Mouse (Mus musculus): ENCODE results near the gene Gramd1b. TPM values are rescaled to one million over a fixed set of nuclear protein-coding genes. Genes with fewer than 3 reads are reported as not detected.

Gene Gramd1b
- polyA plus RNA-seq, 1 experiment from 2014 or later = 5.7 TPM

DNA sequence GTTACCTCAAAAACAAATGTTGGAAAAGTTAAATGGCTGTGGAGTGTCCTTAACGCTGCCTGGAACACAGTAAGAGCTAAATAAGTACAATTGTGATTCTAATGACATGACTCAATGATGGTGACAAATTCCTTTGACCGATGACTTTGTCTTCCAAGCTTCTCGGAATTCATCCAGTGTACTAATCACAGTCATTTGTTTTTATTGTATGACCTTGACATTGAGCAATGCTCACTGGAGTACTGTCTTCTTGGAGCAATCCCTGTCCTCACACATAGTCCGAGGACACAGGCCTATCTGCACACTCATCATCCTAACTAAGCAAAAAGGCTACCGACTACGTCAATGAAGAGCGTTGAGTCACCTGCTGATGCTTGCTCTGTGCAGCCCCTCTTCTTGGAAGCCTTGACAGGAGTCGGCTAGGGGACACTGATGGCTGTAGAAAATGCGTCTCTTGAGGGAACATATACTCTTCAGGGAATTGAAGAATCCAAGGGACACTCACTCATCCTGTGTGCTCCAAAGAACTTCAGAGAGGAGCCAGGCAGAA, 58.1 kb downstream of the Gramd1b start:
- no peaks in the 10 kb centered on the region for H3K9me3 ChIP-seq (replicated peaks)
- H3K27ac ChIP-seq = no peak overlapping the region
- no peaks in the 10 kb centered on the region for H3K36me3 ChIP-seq
- no peak overlapping the region for H3K4me2 ChIP-seq
- no peak for ATAC-seq (replicated peaks; ENCODE audit: insufficient number of reproducible peaks, insufficient read depth, low FRiP score, low read depth)
- H3K9ac ChIP-seq = no peak overlapping the region
- H3K4me1 ChIP-seq (replicated peaks) = peaks cover 14% of the 10 kb centered on the region
- H3K4me3 ChIP-seq = no peak overlapping the region
- 83% methylated on average over 9 of the region's 9 CpGs for WGBS
- no peaks in the 10 kb centered on the region for H3K27me3 ChIP-seq

DNA sequence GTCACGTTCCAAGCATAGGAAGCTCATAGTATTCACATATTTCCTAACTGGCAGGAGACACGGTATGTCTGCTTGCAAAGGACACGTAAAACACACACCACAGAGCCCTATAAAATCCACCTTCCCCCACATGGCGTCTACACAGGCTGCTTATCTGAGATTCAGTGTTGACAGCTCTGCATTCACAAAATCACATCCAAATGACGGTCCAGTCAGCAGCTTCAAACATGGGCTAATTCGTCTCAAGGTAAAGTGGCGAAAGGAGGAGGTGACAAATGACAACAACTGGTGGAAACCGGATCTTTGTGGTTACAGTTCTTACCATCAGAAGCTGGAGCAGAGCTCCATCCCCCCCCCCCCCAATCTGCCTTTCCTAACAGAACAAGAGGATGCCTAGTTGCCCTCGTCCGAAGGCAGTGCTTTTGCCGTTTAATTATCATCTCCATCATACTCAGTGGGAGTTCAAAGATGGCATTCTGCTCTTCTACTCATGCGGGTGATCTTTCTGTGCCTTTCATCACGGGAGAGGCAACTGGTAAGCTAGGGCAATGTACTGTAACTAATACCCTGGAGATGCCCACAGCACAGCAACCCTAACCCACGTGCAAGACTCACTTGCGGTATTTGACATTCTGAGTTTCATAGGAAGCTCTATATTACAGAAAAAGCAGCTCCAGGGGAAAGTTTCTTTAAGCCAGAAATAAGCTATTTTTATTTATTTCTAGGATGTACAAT, 61.6 kb downstream of the Gramd1b start:
- peak; percentile 55 for ATAC-seq (replicated peaks; ENCODE audit: insufficient number of reproducible peaks, insufficient read depth, low FRiP score, low read depth)
- H3K27ac ChIP-seq = no peak overlapping the region

DNA sequence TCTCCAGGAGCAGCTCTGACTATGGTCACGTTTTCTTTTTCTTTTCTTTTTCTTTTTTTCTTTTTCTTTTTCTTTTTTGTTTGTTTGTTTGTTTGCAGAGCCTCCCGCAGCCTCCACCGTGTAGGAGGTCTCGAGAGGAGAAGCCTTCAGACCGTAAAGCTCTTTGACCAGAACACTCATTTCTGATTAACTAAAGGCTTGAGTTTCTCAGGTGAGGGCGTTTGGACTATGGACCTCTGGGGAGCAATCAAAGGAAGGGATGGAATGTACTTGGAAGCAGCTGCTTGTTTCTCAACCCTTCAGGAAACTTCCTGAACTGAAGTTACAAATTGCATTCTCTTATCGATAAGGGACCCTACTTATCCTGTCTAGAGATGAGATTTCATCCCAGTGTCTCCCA, 64.4 kb downstream of the Gramd1b start:
- no peaks in the 10 kb centered on the region for H3K27me3 ChIP-seq
- H3K4me1 ChIP-seq (replicated peaks) = peaks cover 7% of the 10 kb centered on the region; the same call in 1 of the 2 replicates
- WGBS = 55% methylated on average over 7 of the region's 7 CpGs
- no peak overlapping the region for H3K27ac ChIP-seq
- no peaks in the 10 kb centered on the region for H3K36me3 ChIP-seq
- no peaks in the 10 kb centered on the region for H3K9me3 ChIP-seq (replicated peaks)
- ATAC-seq (replicated peaks; ENCODE audit: insufficient number of reproducible peaks, insufficient read depth, low FRiP score, low read depth) = no peak
- no peak overlapping the region for H3K9ac ChIP-seq
- H3K4me2 ChIP-seq = no peak overlapping the region
- no peak overlapping the region for H3K4me3 ChIP-seq

More for the DNA sequence above, 61.6 kb downstream of the Gramd1b start:
- H3K9ac ChIP-seq = no peak overlapping the region
- peak overlapping the region; percentile 23; the same call in 1 of the 2 replicates for H3K4me2 ChIP-seq
- WGBS = 28% methylated on average over 15 of the region's 15 CpGs
- H3K4me1 ChIP-seq (replicated peaks) = peaks cover 7% of the 10 kb centered on the region; the same call in 1 of the 2 replicates
- no peaks in the 10 kb centered on the region for H3K27me3 ChIP-seq
- no peaks in the 10 kb centered on the region for H3K9me3 ChIP-seq (replicated peaks)
- H3K36me3 ChIP-seq = no peaks in the 10 kb centered on the region
- no peak overlapping the region for H3K4me3 ChIP-seq

DNA sequence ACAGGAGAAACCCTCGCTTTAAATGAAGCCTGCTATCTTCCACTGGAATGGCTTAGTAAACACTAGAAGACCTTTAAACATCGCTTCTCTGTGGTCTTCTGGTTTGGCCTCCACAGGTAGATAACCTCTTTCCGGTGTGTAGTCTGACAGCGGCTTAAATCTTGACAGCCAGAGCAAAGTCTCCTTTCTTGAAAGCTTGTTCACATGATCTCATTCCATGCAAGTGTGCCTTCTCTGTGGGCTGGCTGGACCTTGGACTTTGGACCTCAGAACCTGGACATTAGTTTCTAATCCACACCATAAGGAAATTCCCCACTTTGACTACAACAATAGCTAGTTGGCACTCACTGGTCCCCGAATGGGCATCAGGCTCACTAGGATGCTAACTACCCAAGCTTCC, 65.6 kb downstream of the Gramd1b start:
- no peak overlapping the region for H3K4me3 ChIP-seq
- H3K36me3 ChIP-seq = no peaks in the 10 kb centered on the region
- H3K9ac ChIP-seq = no peak overlapping the region
- WGBS = 85% methylated on average over 5 of the region's 5 CpGs
- H3K4me2 ChIP-seq = no peak overlapping the region
- no peaks in the 10 kb centered on the region for H3K9me3 ChIP-seq (replicated peaks)
- peaks cover 17% of the 10 kb centered on the region for H3K4me1 ChIP-seq (replicated peaks)
- H3K27me3 ChIP-seq = no peaks in the 10 kb centered on the region
- ATAC-seq (replicated peaks; ENCODE audit: insufficient number of reproducible peaks, insufficient read depth, low FRiP score, low read depth) = no peak
- H3K27ac ChIP-seq = no peak overlapping the region

DNA sequence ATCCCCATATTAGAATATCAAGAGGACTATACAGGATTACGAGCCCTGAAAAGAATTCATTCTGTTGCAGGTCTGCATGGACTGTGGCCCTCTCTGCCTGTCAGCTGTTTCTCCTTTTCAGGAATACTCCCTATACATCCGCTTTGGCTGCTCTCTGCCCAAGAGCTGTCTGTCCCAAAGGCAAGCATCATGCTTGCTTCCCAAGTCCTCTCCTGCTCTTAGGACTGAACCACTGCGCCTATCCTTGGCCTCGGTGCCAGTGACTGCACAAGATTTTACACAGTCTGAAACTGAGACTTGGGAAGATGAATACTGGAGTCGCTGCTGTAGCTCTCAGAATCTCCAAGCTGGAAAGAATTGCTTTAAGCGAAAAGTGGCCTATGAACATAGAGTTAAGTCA, 68.8 kb downstream of the Gramd1b start:
- ATAC-seq (replicated peaks; ENCODE audit: insufficient number of reproducible peaks, insufficient read depth, low FRiP score, low read depth) = no peak
- WGBS = 78% methylated on average over 6 of the region's 6 CpGs
- Histone ChIP-seq H3K9ac (no peak overlapping the region), H3K27me3 (no peaks in the 10 kb centered on the region), H3K4me2 (no peak overlapping the region), H3K27ac (no peak overlapping the region), H3K9me3 (replicated peaks) (no peaks in the 10 kb centered on the region), H3K36me3 (no peaks in the 10 kb centered on the region), H3K4me3 (no peak overlapping the region), H3K4me1 (replicated peaks) (peaks cover 30% of the 10 kb centered on the region)

DNA sequence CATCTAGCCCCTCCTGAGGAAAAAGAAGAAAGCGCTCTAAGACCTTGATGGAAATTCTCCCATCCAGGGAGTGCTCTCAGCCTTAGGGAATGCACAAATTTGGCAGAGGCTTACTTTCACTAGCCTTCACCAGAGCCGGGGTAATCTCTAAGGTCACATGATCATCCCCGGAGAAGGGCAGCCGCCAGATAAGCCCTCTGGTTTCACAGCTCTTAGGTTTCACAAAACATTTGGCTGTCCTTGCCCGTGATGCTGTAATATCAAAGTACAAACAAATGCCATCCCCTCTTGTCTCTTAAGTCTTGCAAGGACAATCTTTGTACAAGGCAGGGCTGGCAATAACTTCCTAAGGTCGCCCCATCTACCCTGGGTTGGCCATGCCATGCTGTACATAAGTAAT, 70.4 kb downstream of the Gramd1b start:
- H3K4me2 ChIP-seq = peak overlapping the region; percentile 14; the same call in 1 of the 2 replicates
- 0 out of 2 replicates have a peak, but pooled peaks have one; percentile 41 for ATAC-seq (replicated peaks; ENCODE audit: insufficient number of reproducible peaks, insufficient read depth, low FRiP score, low read depth)
- H3K36me3 ChIP-seq = no peaks in the 10 kb centered on the region
- H3K9ac ChIP-seq = no peak overlapping the region
- 10% methylated on average over 6 of the region's 6 CpGs for WGBS
- H3K4me1 ChIP-seq (replicated peaks) = peaks cover 36% of the 10 kb centered on the region
- no peaks in the 10 kb centered on the region for H3K9me3 ChIP-seq (replicated peaks)
- peak overlapping the region; percentile 67 for H3K27ac ChIP-seq
- H3K4me3 ChIP-seq = no peak overlapping the region
- H3K27me3 ChIP-seq = no peaks in the 10 kb centered on the region

DNA sequence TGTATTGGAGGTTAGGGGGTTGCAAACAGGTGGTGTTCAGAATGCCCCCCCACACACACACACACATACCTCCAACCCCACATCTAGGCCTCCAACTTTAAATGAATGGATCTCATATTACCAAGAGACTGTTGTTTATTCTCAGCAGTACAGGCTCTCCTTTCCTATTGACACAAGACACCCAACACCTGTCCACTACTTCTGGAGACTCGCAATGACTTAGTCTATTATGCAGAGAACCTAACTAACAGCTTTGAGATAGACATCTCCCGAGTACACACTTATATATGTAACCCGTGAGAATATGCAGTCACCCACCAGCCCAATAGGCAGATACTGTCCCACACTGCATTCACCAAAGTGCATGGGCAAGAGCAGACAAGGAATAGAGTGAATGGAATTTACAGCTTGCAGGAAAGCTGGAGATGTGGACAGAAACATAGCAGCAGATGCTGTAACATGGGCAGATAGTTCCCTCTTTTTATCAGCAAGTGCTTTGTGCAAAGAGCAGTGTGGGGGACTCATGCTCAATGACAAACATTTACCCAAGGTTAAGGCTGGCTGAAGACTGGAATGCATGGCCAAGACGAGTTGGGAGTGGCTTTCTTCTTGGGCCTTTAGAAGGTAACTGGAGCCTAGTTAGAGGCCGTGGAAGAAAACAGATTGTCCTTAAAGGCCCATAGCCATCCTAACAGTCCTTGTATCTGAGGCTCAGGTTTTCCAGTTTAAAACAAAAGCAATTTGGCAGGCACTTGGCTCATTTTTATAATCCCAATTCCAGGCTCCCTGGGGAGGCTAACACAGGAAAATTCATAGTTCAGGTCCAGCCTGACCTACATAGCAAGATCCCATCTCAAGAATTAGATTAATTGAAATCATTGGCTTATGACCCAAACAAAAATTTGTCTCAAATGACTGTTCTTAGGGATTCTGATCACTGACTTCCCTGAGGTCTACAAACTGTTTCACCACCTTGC, 71.6 kb downstream of the Gramd1b start:
- Histone ChIP-seq H3K27ac (peak overlapping the region; percentile 31; the same call in 1 of the 2 replicates), H3K27me3 (no peaks in the 10 kb centered on the region), H3K9ac (no peak overlapping the region), H3K4me1 (replicated peaks) (peaks cover 40% of the 10 kb centered on the region), H3K36me3 (no peaks in the 10 kb centered on the region), H3K4me3 (no peak overlapping the region), H3K4me2 (no peak overlapping the region), H3K9me3 (replicated peaks) (no peaks in the 10 kb centered on the region)
- no peak for ATAC-seq (replicated peaks; ENCODE audit: insufficient number of reproducible peaks, insufficient read depth, low FRiP score, low read depth)
- WGBS = 62% methylated on average over 5 of the region's 5 CpGs

DNA sequence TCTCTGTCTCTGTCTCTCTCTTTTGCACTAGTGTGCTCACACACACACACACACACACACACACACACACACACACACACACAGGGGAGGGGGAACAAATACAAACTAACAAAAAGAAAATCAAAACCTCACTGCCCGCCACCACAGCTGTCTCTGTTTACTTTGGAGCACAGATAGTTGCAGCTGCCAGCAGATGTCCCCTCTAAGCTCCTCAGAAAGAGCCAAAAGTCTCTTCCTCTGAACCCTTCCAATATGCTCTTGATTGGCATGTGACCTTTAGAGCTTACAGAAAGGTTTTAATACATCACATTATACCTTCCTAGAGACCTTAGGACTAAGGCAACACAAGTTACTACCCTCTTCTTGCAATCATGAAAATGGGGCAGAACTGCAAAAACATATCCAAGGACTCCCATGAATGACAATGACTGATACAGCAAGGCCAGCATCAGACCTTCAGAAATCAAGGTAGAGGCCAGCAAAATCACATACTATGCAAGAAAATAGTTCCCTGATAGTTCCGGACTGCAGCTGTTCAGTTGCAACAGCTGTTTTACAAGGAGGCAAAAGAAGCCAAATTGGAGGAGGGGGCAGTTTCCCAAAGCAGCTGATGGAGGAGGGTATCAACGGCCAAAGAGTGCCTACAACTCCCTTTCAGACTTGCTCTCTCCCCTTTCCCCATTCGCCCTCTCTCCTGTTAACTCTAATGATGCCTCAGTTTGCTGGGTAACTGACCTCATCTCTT, 72.5 kb downstream of the Gramd1b start:
- H3K9ac ChIP-seq = no peak overlapping the region
- no peak overlapping the region for H3K4me3 ChIP-seq
- no peaks in the 10 kb centered on the region for H3K9me3 ChIP-seq (replicated peaks)
- H3K36me3 ChIP-seq = no peaks in the 10 kb centered on the region
- no peak overlapping the region for H3K4me2 ChIP-seq
- peaks cover 45% of the 10 kb centered on the region for H3K4me1 ChIP-seq (replicated peaks)
- no peak overlapping the region for H3K27ac ChIP-seq
- WGBS = 68% methylated on average over 4 of the region's 4 CpGs
- H3K27me3 ChIP-seq = no peaks in the 10 kb centered on the region
- ATAC-seq (replicated peaks; ENCODE audit: insufficient number of reproducible peaks, insufficient read depth, low FRiP score, low read depth) = no peak

DNA sequence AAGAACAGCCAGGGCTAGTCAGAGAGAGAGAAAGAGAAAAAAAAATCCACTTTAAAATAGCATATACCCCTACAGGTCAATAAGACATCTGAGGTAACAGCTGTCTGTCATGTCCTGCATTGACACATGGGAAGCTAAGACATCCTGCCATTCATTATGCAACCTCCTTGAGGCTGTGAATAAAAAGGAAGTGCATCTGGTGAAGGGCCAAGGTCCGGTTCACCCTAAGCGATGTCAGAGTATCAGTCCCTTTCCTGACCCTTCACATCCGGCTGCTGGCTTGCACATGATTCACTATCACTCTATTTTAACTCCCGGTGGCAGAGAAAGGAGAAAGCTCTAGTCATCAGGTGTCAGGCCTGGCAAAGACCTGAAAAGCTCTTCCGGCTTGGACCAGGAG, 73.7 kb downstream of the Gramd1b start:
- Histone ChIP-seq H3K4me1 (replicated peaks) (peaks cover 45% of the 10 kb centered on the region), H3K27me3 (no peaks in the 10 kb centered on the region), H3K4me3 (no peak overlapping the region), H3K4me2 (no peak overlapping the region), H3K9me3 (replicated peaks) (no peaks in the 10 kb centered on the region), H3K27ac (no peak overlapping the region), H3K36me3 (no peaks in the 10 kb centered on the region), H3K9ac (no peak overlapping the region)
- no peak for ATAC-seq (replicated peaks; ENCODE audit: insufficient number of reproducible peaks, insufficient read depth, low FRiP score, low read depth)
- WGBS = 48% methylated on average over 5 of the region's 5 CpGs

DNA sequence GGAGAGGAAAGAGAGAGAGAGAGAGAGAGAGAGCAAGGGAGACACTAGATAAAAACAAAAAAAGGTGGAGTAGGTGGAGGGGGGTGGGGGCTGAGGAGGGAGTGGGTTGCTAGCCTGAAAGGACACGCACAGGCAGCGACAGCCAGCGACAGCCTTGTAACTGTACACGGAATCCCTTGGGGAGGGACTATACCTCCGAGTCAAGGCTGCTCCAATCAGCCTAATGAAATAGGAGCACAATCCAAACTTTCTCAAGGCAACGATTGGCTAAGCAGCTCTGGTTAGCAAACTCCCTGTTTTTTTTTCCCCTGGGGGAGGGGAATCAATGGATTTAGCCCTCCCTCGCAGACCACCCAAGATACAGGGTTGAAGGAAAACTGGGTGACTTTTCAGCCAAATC, 75.0 kb downstream of the Gramd1b start:
- H3K9ac ChIP-seq = peak overlapping the region; percentile 72
- peaks cover 41% of the 10 kb centered on the region for H3K4me1 ChIP-seq (replicated peaks)
- H3K4me3 ChIP-seq = peak overlapping the region; percentile 59
- H3K36me3 ChIP-seq = no peaks in the 10 kb centered on the region
- 3% methylated on average over 7 of the region's 7 CpGs for WGBS
- peak; percentile 78 for ATAC-seq (replicated peaks; ENCODE audit: insufficient number of reproducible peaks, insufficient read depth, low FRiP score, low read depth)
- H3K9me3 ChIP-seq (replicated peaks) = no peaks in the 10 kb centered on the region
- no peaks in the 10 kb centered on the region for H3K27me3 ChIP-seq
- peak overlapping the region; percentile 88 for H3K27ac ChIP-seq
- peak overlapping the region; percentile 77 for H3K4me2 ChIP-seq

Measured in heart, embryonic 15.5 days (tissue).